Mouse (Mus musculus): ENCODE measurements around the gene Chtop. TPM values are rescaled to one million over a fixed set of nuclear protein-coding genes. Genes with fewer than 3 reads are reported as not detected.
A peak's percentile ranks its signal among the peaks of the same experiment; 100 is the strongest.

Chtop gene
- total and polyA plus RNA-seq, 3 experiments = 201 to 320 TPM; not detected in 1

DNA sequence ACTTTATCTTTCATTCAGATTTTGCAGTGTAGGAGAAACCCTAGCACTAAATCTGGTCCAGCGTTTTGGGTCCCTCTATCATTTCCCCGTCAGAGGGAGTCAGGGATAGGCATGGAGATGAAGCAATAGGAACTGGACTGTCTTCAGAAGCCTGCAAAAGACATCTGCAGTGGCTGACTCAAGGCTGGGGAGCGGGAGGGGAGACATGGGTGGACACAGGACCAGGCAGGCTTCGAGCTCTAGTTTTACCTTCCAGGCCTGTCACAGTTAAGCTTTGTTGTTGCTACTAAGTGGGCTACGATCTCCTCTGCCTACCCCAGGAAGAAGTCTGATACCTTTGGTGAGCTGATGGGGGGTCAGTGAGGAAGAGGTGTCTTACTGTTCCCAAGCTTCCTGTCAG is 3.0 kb upstream of the Chtop start:
- Histone ChIP-seq H3K79me2 (ENCODE audit: control insufficient read depth, insufficient read depth, low read length, poor library complexity) (peaks cover 19% of the 10 kb centered on the region), H3K36me3 (ENCODE audit: control insufficient read depth in 1 of 2, insufficient read depth in 2 of 2, low read length in 2 of 2) (peaks cover 3 to 15% of the 10 kb centered on the region in 2 experiments), H3K27ac (ENCODE audit: control insufficient read depth, low read depth, low read length) (no peak overlapping the region), H3K9me3 (replicated peaks; ENCODE audit: insufficient read depth, low read length) (no peaks in the 10 kb centered on the region), H3K4me3 (ENCODE audit: control insufficient read depth in 1 of 2, insufficient read depth in 1 of 2, low read depth in 2 of 2, low read length in 2 of 2) (no peak overlapping the region), H3K4me1 (ENCODE audit: control insufficient read depth in 1 of 2, insufficient read depth in 2 of 2, low read length in 2 of 2) (peaks cover 1 to 25% of the 10 kb centered on the region in 2 experiments; a peak in 3 of 4 replicates), H3K27me3 (ENCODE audit: control insufficient read depth in 1 of 2, insufficient read depth in 2 of 2, low read length in 2 of 2) (no peaks in the 10 kb centered on the region), H3K9ac (ENCODE audit: control insufficient read depth, low read depth, low read length, poor library complexity, severe bottlenecking) (no peak overlapping the region)
- TF ChIP-seq ZNF384 (IDR thresholded peaks at IDR 0.05; ENCODE audit: low read depth, low read length) (no peak), POLR2AphosphoS2 (IDR thresholded peaks at IDR 0.05; ENCODE audit: low read length) (no peak), TAL1 (IDR thresholded peaks at IDR 0.05; ENCODE audit: low read length) (no peak), POLR2A (IDR thresholded peaks at IDR 0.05; ENCODE audit: control insufficient read depth in 1 of 2, insufficient read depth in 1 of 2, low read depth in 1 of 2, low read length in 2 of 2, poor library complexity in 1 of 2) (no peak), TBP (IDR thresholded peaks at IDR 0.05; ENCODE audit: low read depth, low read length) (no peak), E2F4 (IDR thresholded peaks at IDR 0.05; ENCODE audit: borderline replicate concordance, low read depth, low read length) (no peak), NELFE (IDR thresholded peaks at IDR 0.05; ENCODE audit: low read depth, low read length) (no peak)
- no peak for DNase-seq (ENCODE audit: low read depth, low spot score)

DNA sequence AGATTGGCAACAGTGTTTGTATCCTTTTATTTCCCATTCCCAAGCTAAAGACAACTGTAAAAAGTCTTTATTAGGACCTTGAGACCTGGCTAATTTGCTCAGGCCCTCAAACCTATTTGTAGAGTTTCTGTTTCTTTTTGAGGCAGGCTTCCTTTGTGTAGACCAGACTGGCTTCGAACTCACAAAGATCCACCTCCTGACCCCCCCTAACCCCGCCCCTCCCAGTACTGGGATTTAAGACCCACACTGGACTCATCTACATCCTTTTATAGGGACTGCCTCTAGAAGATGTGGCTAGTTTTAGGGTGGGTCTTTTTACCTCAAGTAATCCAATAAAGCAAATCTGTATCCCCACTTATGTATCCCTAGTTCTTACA is 437 bp upstream of the Chtop start:
- DNase-seq (ENCODE audit: low read depth, low spot score) = no peak
- TF ChIP-seq MYB (IDR thresholded peaks at IDR 0.05; ENCODE audit: low read depth, low read length) (no peak), UBTF (IDR thresholded peaks at IDR 0.05; ENCODE audit: borderline replicate concordance, insufficient read depth, low read depth, low read length) (0 out of 2 replicates have a peak, but pooled peaks have one; percentile 9), NELFE (IDR thresholded peaks at IDR 0.05; ENCODE audit: low read depth, low read length) (no peak)
- peaks cover 27 to 34% of the 10 kb centered on the region in 2 experiments for H3K36me3 ChIP-seq (ENCODE audit: control insufficient read depth in 1 of 2, insufficient read depth in 2 of 2, low read length in 2 of 2)
- peaks cover 27% of the 10 kb centered on the region for H3K79me2 ChIP-seq (ENCODE audit: control insufficient read depth, insufficient read depth, low read length, poor library complexity)
- peak overlapping the region; percentile 51 to 93 for H3K4me3 ChIP-seq (ENCODE audit: control insufficient read depth in 1 of 2, insufficient read depth in 1 of 2, low read depth in 2 of 2, low read length in 2 of 2)
- no peaks in the 10 kb centered on the region for H3K9me3 ChIP-seq (replicated peaks; ENCODE audit: insufficient read depth, low read length)
- H3K4me1 ChIP-seq (ENCODE audit: control insufficient read depth in 1 of 2, insufficient read depth in 2 of 2, low read length in 2 of 2) = peaks cover 2 to 24% of the 10 kb centered on the region in 2 experiments; a peak in 3 of 4 replicates
- H3K27ac ChIP-seq (ENCODE audit: control insufficient read depth, low read depth, low read length) = peak overlapping the region; percentile 83
- H3K9ac ChIP-seq (ENCODE audit: control insufficient read depth, low read depth, low read length, poor library complexity, severe bottlenecking) = peak overlapping the region; percentile 72
- H3K27me3 ChIP-seq (ENCODE audit: control insufficient read depth in 1 of 2, insufficient read depth in 2 of 2, low read length in 2 of 2) = no peaks in the 10 kb centered on the region

DNA sequence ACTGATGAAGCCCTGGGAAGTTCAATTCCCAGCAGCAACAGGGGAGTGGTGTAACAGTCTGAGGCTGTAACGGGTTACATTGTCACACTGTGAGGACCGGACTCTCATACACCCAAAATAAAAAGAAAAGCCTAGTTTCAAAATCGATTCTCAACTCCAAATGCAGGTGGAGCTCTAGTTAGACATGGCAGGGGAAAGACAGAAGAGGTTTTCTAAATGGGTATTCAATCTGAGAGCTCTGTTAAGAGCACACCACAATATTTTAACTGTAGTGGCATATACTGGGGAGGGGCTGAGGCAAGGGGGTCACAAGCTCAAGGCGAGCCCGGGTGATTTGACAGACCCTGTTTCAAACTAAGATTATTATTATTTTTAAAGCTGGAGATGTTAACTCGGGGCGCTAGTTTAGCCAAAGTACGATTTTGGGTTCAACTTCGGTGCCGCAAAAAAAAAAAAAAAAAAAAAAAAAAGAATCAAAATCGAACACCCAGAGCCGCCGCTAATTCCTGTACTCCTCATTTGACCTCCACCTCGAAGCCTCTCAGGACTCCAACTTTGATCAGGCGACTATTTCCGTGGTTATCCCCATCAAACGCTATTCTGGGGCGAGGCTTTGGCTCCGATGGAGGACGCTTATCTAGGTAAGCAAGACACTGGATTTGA is 880 bp downstream of the Chtop start:
- Histone ChIP-seq H3K27ac (ENCODE audit: control insufficient read depth, low read depth, low read length) (peak overlapping the region; percentile 83), H3K9me3 (replicated peaks; ENCODE audit: insufficient read depth, low read length) (no peaks in the 10 kb centered on the region), H3K27me3 (ENCODE audit: control insufficient read depth in 1 of 2, insufficient read depth in 2 of 2, low read length in 2 of 2) (no peaks in the 10 kb centered on the region), H3K79me2 (ENCODE audit: control insufficient read depth, insufficient read depth, low read length, poor library complexity) (peaks cover 27% of the 10 kb centered on the region), H3K4me3 (ENCODE audit: control insufficient read depth in 1 of 2, insufficient read depth in 1 of 2, low read depth in 2 of 2, low read length in 2 of 2) (peak overlapping the region; percentile 83 to 93), H3K9ac (ENCODE audit: control insufficient read depth, low read depth, low read length, poor library complexity, severe bottlenecking) (peak overlapping the region; percentile 96), H3K36me3 (ENCODE audit: control insufficient read depth in 1 of 2, insufficient read depth in 2 of 2, low read length in 2 of 2) (peaks cover 37 to 40% of the 10 kb centered on the region in 2 experiments), H3K4me1 (ENCODE audit: control insufficient read depth in 1 of 2, insufficient read depth in 2 of 2, low read length in 2 of 2) (peaks cover 2 to 18% of the 10 kb centered on the region in 2 experiments; a peak in 3 of 4 replicates)
- peak; percentile 52 for DNase-seq (ENCODE audit: low read depth, low spot score)
- TF ChIP-seq USF1 (IDR thresholded peaks at IDR 0.05; ENCODE audit: low read depth, low read length) (no peak), POLR2A (IDR thresholded peaks at IDR 0.05; ENCODE audit: control insufficient read depth in 1 of 2, insufficient read depth in 1 of 2, low read depth in 1 of 2, low read length in 2 of 2, poor library complexity in 1 of 2) (no peak), EP300 (IDR thresholded peaks at IDR 0.05; ENCODE audit: low read depth in 1 of 2, low read length in 2 of 2) (no peak), MAX (IDR thresholded peaks at IDR 0.05; ENCODE audit: low read length) (no peak), RAD21 (IDR thresholded peaks at IDR 0.05; ENCODE audit: low read depth, low read length) (no peak), NRF1 (IDR thresholded peaks at IDR 0.05; ENCODE audit: insufficient read depth, low read depth, low read length, poor library complexity, severe bottlenecking) (no peak), POLR2AphosphoS5 (IDR thresholded peaks at IDR 0.05; ENCODE audit: borderline replicate concordance, low read depth, low read length) (no peak), USF2 (IDR thresholded peaks at IDR 0.05; ENCODE audit: borderline replicate concordance in 1 of 2, insufficient read depth in 1 of 2, low read depth in 1 of 2, low read length in 2 of 2) (no peak), UBTF (IDR thresholded peaks at IDR 0.05; ENCODE audit: borderline replicate concordance, insufficient read depth, low read depth, low read length) (no peak), POLR2AphosphoS2 (IDR thresholded peaks at IDR 0.05; ENCODE audit: low read length) (no peak), MYC (IDR thresholded peaks at IDR 0.05; ENCODE audit: low read depth, low read length) (no peak), MAFK (IDR thresholded peaks at IDR 0.05; ENCODE audit: borderline replicate concordance, low read depth, low read length) (no peak), ZKSCAN1 (IDR thresholded peaks at IDR 0.05; ENCODE audit: low read depth, low read length) (no peak), GATA1 (IDR thresholded peaks at IDR 0.05; ENCODE audit: low read depth, low read length) (no peak), CHD1 (IDR thresholded peaks at IDR 0.05; ENCODE audit: low read depth, low read length) (0 out of 2 replicates have a peak, but pooled peaks have one; percentile 60), MEF2A (IDR thresholded peaks at IDR 0.05; ENCODE audit: extremely low read depth, insufficient replicate concordance, low read depth, low read length, poor library complexity, severe bottlenecking) (no peak), TBP (IDR thresholded peaks at IDR 0.05; ENCODE audit: low read depth, low read length) (peak; percentile 28), ZC3H11A (IDR thresholded peaks at IDR 0.05; ENCODE audit: low read depth, low read length) (no peak)

Data from MEL (cell line).